Mouse (Mus musculus) embryonic fibroblast, embryonic 13.5 days (primary cell): Measurements from ENCODE around the gene Prdx2.

Experiments used
- CTCF ChIP-seq: IDR thresholded peaks from 2 replicates; pipeline ENCODE4 v1.5.1; 2011; ENCODE audit warnings: mild to moderate bottlenecking, control low read depth, low read length, moderate library complexity, borderline replicate concordance; ENCODE audit not compliant: insufficient read depth
- POLR2A ChIP-seq: IDR thresholded peaks from 2 replicates; pipeline ENCODE4 v1.6.1; 2011; ENCODE audit warnings: low read depth, mild to moderate bottlenecking, control low read depth, low read length, moderate library complexity

- peak; percentile 41; the same call in 1 of the 2 replicates for TF ChIP-seq POLR2A
- TF ChIP-seq CTCF = peak; percentile 97
These were observed 21.0 kb downstream of the Prdx2 start, which contains the start of gene Hook2 for GRCm38 (mm10) chr8:84990349-84990748.
